Mouse (Mus musculus): ENCODE results near the gene Gmnn. TPM values are rescaled to one million over a fixed set of nuclear protein-coding genes. Genes with fewer than 3 reads are reported as not detected.

The Gmnn gene
- 22.3 TPM for polyA plus RNA-seq (2014; fragmentation: Illumina TruSeq; extraction: RNeasy Lipid Tissue Mini Kit (QIAGEN cat#74804); ENCODE audit: low read depth, low replicate concordance)

DNA sequence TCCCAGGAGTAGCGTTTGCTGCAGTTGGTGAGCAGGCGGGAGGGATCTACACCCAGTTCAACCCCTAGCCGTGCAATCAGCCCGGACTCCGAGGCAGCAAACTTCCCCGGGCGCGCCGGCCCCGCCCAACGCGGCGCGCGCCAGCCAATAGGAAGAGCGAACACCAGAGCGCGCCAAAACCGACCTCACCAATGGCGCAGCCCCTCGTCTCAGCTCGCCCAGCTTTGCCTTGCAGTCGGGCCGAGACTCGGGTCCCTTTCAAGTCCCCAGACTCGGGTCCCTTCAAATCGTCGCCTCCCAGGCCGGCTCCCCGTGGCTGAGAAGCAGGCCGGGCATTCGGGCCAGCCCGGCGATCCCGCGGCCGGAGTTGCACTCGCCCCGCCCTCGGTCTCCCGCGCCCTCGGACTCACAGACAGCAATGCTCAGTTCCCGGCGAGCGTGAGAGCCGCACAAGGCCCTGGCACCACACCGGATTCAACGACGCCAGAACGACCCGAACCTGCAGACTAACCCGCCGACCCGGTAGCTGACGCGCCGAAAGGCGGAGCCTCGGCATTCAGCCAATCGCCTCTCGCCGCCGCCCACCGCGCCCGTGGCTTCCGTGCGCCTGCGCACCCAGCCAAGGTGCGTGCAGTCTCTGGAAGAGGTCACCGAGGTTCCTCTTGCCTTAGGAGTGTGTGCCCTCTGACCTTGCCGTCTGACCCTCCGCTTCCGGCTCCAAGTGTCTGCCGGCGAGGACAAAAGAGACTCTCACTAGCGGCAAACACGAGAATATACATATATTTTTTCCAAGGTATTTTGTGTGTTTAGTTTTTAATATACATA, at the start of gene Gmnn:
Gmnn (minus strand) TSS at position 521 of the 825 bp plus-strand sequence.

DNA sequence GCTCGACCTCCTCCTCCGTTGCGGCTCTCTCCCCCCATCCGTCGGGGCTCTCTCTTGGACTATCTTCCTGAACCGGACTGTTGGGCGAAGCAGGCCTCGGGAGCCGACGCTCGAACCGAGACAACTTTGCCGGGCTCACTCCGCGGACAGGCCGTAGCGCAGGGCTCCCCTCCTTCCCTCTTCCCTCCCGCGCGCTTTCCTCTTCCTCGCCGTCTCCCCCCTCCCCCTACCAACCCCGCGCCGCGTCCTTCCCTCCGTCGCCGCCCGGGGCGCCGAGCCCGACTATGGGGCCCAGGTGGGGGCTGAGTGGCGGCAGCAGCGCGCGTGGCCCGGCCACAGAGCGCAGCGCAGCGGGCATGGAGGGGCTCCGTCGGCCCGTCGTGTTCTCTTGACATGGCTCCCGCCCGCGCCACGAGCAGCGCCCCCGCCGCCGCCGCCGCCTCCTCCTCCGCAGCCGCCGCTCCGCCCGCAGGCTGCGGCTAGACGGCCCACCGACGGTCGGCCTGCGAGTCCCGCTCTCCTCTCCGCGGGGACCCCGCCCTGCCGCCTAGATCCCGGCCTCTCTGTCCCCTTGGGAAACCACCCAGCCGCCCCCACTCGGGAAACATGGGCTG, 39.7 kb upstream of the Gmnn start, which contains the start of gene BC005537:
BC005537 (plus strand) TSS at position 350 of the 614 bp plus-strand sequence.

DNA sequence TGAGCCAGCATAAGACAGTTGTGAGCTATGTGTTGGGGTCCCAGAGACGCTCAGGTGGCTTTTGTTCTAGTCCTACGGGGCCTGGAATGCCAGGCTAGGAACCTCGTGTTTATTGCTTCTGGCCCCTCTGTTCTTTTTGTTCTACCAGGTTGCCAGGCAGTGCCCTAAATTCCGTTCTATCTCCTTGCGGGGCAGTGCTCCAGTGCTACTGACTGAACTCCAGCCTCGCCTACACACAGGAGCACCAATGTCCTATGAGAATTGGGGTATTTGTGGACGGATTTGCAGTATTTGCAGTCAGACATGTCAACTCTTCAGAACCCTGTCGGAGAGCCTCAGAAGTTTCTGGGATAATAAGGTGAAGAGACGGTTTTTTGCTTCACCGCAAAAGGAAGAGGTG, 20.7 kb downstream of the Gmnn start, which contains the start of gene Armh2:
Armh2 (plus strand) TSS at position 205 of the 400 bp plus-strand sequence.

Other genes with a start within 250 kb of the Gmnn start
- gene Ripor2, start 179.7 kb downstream of the Gmnn start, polyA plus RNA-seq (2014; fragmentation: Illumina TruSeq; extraction: RNeasy Lipid Tissue Mini Kit (QIAGEN cat#74804); ENCODE audit: low read depth, low replicate concordance): 1.5 TPM
- not detected for gene Armh2, start 20.7 kb downstream of the Gmnn start, polyA plus RNA-seq (2014; fragmentation: Illumina TruSeq; extraction: RNeasy Lipid Tissue Mini Kit (QIAGEN cat#74804); ENCODE audit: low read depth, low replicate concordance)
- 360 TPM for gene BC005537, start 39.7 kb upstream of the Gmnn start, polyA plus RNA-seq (2014; fragmentation: Illumina TruSeq; extraction: RNeasy Lipid Tissue Mini Kit (QIAGEN cat#74804); ENCODE audit: low read depth, low replicate concordance)
- gene Acot13, start 69.6 kb upstream of the Gmnn start, polyA plus RNA-seq (2014; fragmentation: Illumina TruSeq; extraction: RNeasy Lipid Tissue Mini Kit (QIAGEN cat#74804); ENCODE audit: low read depth, low replicate concordance): 73.1 TPM
- 105 TPM for gene Tdp2, start 69.8 kb upstream of the Gmnn start, polyA plus RNA-seq (2014; fragmentation: Illumina TruSeq; extraction: RNeasy Lipid Tissue Mini Kit (QIAGEN cat#74804); ENCODE audit: low read depth, low replicate concordance)
- 0.41 TPM for gene D130043K22Rik, start 83.2 kb upstream of the Gmnn start, polyA plus RNA-seq (2014; fragmentation: Illumina TruSeq; extraction: RNeasy Lipid Tissue Mini Kit (QIAGEN cat#74804); ENCODE audit: low read depth, low replicate concordance)
- gene Aldh5a1, start 175.7 kb upstream of the Gmnn start, polyA plus RNA-seq (2014; fragmentation: Illumina TruSeq; extraction: RNeasy Lipid Tissue Mini Kit (QIAGEN cat#74804); ENCODE audit: low read depth, low replicate concordance): 24.9 TPM
- gene Gpld1, start 181.2 kb upstream of the Gmnn start, polyA plus RNA-seq (2014; fragmentation: Illumina TruSeq; extraction: RNeasy Lipid Tissue Mini Kit (QIAGEN cat#74804); ENCODE audit: low read depth, low replicate concordance): 1.2 TPM